Mouse (Mus musculus) embryonic facial prominence, embryonic 15.5 days (tissue): Measurements from ENCODE around the gene Aven. TPM values are rescaled to one million over a fixed set of nuclear protein-coding genes. Genes with fewer than 3 reads are reported as not detected.

Source experiments
- ATAC-seq: fragments of 200-750 bp; cut with Nextera tagmentation; 2 replicates; pipeline ENCODE4 v1.8.0; 2017; ENCODE audit warnings: low read depth, moderate TSS enrichment; ENCODE audit not compliant: insufficient number of reproducible peaks, low FRiP score, low TSS enrichment
- H3K27ac ChIP-seq: fragments of 300-500 bp; sonication (generic); replicated peaks from 2 replicates; pipeline ENCODE4 v1.5.1; 2015; ENCODE audit warnings: mild to moderate bottlenecking, inconsistent platforms
- H3K27me3 ChIP-seq: fragments of 300-500 bp; sonication (generic); 2 replicates; pipeline ENCODE4 v1.6.1; 2015; ENCODE audit warnings: inconsistent platforms
- H3K36me3 ChIP-seq: fragments of 300-500 bp; sonication (generic); 2 replicates; pipeline ENCODE4 v1.6.1; 2015; ENCODE audit warnings: mild to moderate bottlenecking, inconsistent platforms
- H3K4me1 ChIP-seq: fragments of 300-500 bp; sonication (generic); 2 replicates; pipeline ENCODE4 v1.6.1; 2015; ENCODE audit warnings: inconsistent platforms
- H3K4me2 ChIP-seq: fragments of 300-500 bp; sonication (generic); replicated peaks from 2 replicates; pipeline ENCODE4 v1.6.1; 2015; ENCODE audit warnings: mild to moderate bottlenecking, inconsistent platforms
- H3K4me3 ChIP-seq: fragments of 300-500 bp; sonication (generic); replicated peaks from 2 replicates; pipeline ENCODE4 v1.5.1; 2015; ENCODE audit warnings: mild to moderate bottlenecking, inconsistent platforms
- H3K9ac ChIP-seq: fragments of 300-500 bp; sonication (generic); 2 replicates; pipeline ENCODE4 v1.6.1; 2015; ENCODE audit warnings: inconsistent platforms
- H3K9me3 ChIP-seq: fragments of 300-500 bp; sonication (generic); replicated peaks from 2 replicates; pipeline ENCODE4 v1.6.1; 2016; ENCODE audit warnings: inconsistent platforms
- WGBS: fragments of 180-500 bp; shearing (Covaris S2); methylation state at CpG from one replicate; pipeline ENCODE4 v1.1.7; 2015; 5-methylcytosine and 5-hydroxymethylcytosine counted together
- microRNA-seq: library from miRNA; unstranded; fragments of <30 nt; microRNA quantifications from one replicate; pipeline ENCODE4, GENCODE M21; 2016; ENCODE audit warnings: borderline number of aligned reads
- polyA plus RNA-seq: library from polyadenylated mRNA; unstranded; fragments of >200 nt; fragmentation: Nextera tagmentation; extraction: Ambion mirVana; gene quantifications from 2 replicates; pipeline ENCODE4 v1.2.1, GENCODE M21; 2015

The Aven gene
- polyA plus RNA-seq, 1 experiment from 2014 or later: 4.9 TPM

- 48% methylated on average over 1 of the region's 1 CpGs for WGBS
- ATAC-seq: no peak
- no peaks in the 10 kb centered on the region for H3K4me1 ChIP-seq
Observed at GRCm38 (mm10) chr2:112676721-112677120, 184.0 kb downstream of the Aven start.

GRCm38 (mm10) chr2:112677246-112677645 is 184.5 kb downstream of the Aven start:
- Histone ChIP-seq H3K9me3 (no peaks in the 10 kb centered on the region), H3K4me3 (no peak overlapping the region), H3K4me2 (no peak overlapping the region), H3K4me1 (no peaks in the 10 kb centered on the region), H3K27me3 (no peaks in the 10 kb centered on the region), H3K9ac (no peak overlapping the region), H3K36me3 (no peaks in the 10 kb centered on the region), H3K27ac (no peak overlapping the region)
- no peak for ATAC-seq
- 57% methylated on average over 1 of the region's 1 CpGs for WGBS

More at GRCm38 (mm10) chr2:112676721-112677120, 184.0 kb downstream of the Aven start:
- H3K27me3 ChIP-seq: no peaks in the 10 kb centered on the region
- H3K9me3 ChIP-seq: no peaks in the 10 kb centered on the region
- no peak overlapping the region for H3K4me3 ChIP-seq
- H3K27ac ChIP-seq: no peak overlapping the region
- H3K4me2 ChIP-seq: no peak overlapping the region
- no peak overlapping the region for H3K9ac ChIP-seq
- H3K36me3 ChIP-seq: no peaks in the 10 kb centered on the region

- Histone ChIP-seq H3K9me3 (no peaks in the 10 kb centered on the region), H3K4me1 (no peaks in the 10 kb centered on the region), H3K27ac (no peak overlapping the region), H3K36me3 (no peaks in the 10 kb centered on the region), H3K9ac (no peak overlapping the region), H3K27me3 (no peaks in the 10 kb centered on the region), H3K4me2 (no peak overlapping the region), H3K4me3 (no peak overlapping the region)
- WGBS: 80% methylated on average over 5 of the region's 5 CpGs
- ATAC-seq: no peak
Observed at GRCm38 (mm10) chr2:112681817-112682216, 189.1 kb downstream of the Aven start.

Small RNAs within 50 kb of the gene (microRNA-seq; reads per million reads assigned to microRNA genes)
- gene Gm44374: not detected

Other genes with a start within 250 kb of the Aven start
- gene Nutm1, start 233.7 kb upstream of the Aven start, polyA plus RNA-seq: not detected in 2 replicates
- 201 and 206 TPM in 2 replicates for gene Nop10, start 231.0 kb upstream of the Aven start, polyA plus RNA-seq
- gene Slc12a6, start 227.1 kb upstream of the Aven start, polyA plus RNA-seq: 11.1 and 11.8 TPM in 2 replicates
- not detected in 2 replicates for gene Gm21985, start 226.7 kb upstream of the Aven start, polyA plus RNA-seq
- 124 and 127 TPM in 2 replicates for gene Emc4, start 124.9 kb upstream of the Aven start, polyA plus RNA-seq
- gene Katnbl1, start 113.8 kb upstream of the Aven start, polyA plus RNA-seq: 49.0 and 50.4 TPM in 2 replicates
- gene Emc7, start 38.0 kb upstream of the Aven start, polyA plus RNA-seq: 19.6 TPM in 2 replicates
- 0.13 TPM in 1 of 2 replicates, not detected in the other for gene Chrm5, start 12.2 kb upstream of the Aven start, polyA plus RNA-seq